Mouse (Mus musculus) CH12F3 (cell line): ENCODE data around the gene Tnks1bp1.

Source experiments
- in situ Hi-C: fragments of 300-500 bp; cut with MboI; formaldehyde crosslinking; loops from 2 replicates; pipeline ENCODE4 v1.14.3; 2020; ENCODE audit warnings: low sequenced_read_pairs

Tnks1bp1 gene

GRCm38 (mm10) chr2:85037047-85038026, 10.5 kb upstream of the Tnks1bp1 start, which contains the start of the genes Ssrp1 and P2rx3:
Gene Ssrp1, plus strand, starts transcription at chr2:85037234.
Gene P2rx3, minus strand, starts transcription at chr2:85037462.
- in situ Hi-C loops, result loop anchor here (25.0 kb wide), 1 partner anchor 325 kb away; the partner anchor contains the start of gene Zdhhc5

- in situ Hi-C loops, result loop anchor here (25.0 kb wide), 1 partner anchor 326 kb away; the partner anchor contains the start of gene Zdhhc5
These were observed 9.5 kb upstream of the Tnks1bp1 start for GRCm38 (mm10) chr2:85038336-85038735.

GRCm38 (mm10) chr2:85043623-85044022, 4.2 kb upstream of the Tnks1bp1 start:
- in situ Hi-C loops, result loop anchor here (25.0 kb wide), 1 partner anchor 331 kb away; the partner anchor contains the start of gene Zdhhc5

- in situ Hi-C loops, result loop anchor here (25.0 kb wide), 1 partner anchor 334 kb away; the partner anchor contains the start of gene Zdhhc5
These were observed 1.6 kb upstream of the Tnks1bp1 start for GRCm38 (mm10) chr2:85046222-85046621.

GRCm38 (mm10) chr2:85047081-85047480, 741 bp upstream of the Tnks1bp1 start:
- in situ Hi-C loops, result loop anchor here (25.0 kb wide), 1 partner anchor 335 kb away; the partner anchor contains the start of gene Zdhhc5

- in situ Hi-C loops, result loop anchor here (25.0 kb wide), 1 partner anchor 336 kb away; the partner anchor contains the start of gene Zdhhc5
These were observed 438 bp downstream of the Tnks1bp1 start for GRCm38 (mm10) chr2:85048168-85048751.

GRCm38 (mm10) chr2:85049277-85049676, 1.5 kb downstream of the Tnks1bp1 start:
- in situ Hi-C loops, result loop anchor here (25.0 kb wide), 1 partner anchor 337 kb away; the partner anchor contains the start of gene Zdhhc5

GRCm38 (mm10) chr2:85050001-85050634, 2.3 kb downstream of the Tnks1bp1 start:
- in situ Hi-C loops, result no loop called here

- in situ Hi-C loops, result no loop called here
These were observed 2.9 kb downstream of the Tnks1bp1 start for GRCm38 (mm10) chr2:85050746-85051145.

GRCm38 (mm10) chr2:85053192-85053816, 5.5 kb downstream of the Tnks1bp1 start:
- in situ Hi-C loops, result no loop called here

GRCm38 (mm10) chr2:85056711-85057110, 8.9 kb downstream of the Tnks1bp1 start:
- in situ Hi-C loops, result no loop called here

- in situ Hi-C loops, result no loop called here
These were observed 11.9 kb downstream of the Tnks1bp1 start for GRCm38 (mm10) chr2:85059677-85060076.

- in situ Hi-C loops, result no loop called here
These were observed 12.8 kb downstream of the Tnks1bp1 start for GRCm38 (mm10) chr2:85060591-85061060.

GRCm38 (mm10) chr2:85061107-85061541, 13.3 kb downstream of the Tnks1bp1 start:
- in situ Hi-C loops, result no loop called here

GRCm38 (mm10) chr2:85065141-85065875, 17.5 kb downstream of the Tnks1bp1 start:
- in situ Hi-C loops, result no loop called here

GRCm38 (mm10) chr2:85066937-85067336, 19.1 kb downstream of the Tnks1bp1 start:
- in situ Hi-C loops, result no loop called here

- in situ Hi-C loops, result no loop called here
These were observed 20.2 kb downstream of the Tnks1bp1 start for GRCm38 (mm10) chr2:85067903-85068625.

- in situ Hi-C loops, result no loop called here
These were observed 20.8 kb downstream of the Tnks1bp1 start for GRCm38 (mm10) chr2:85068626-85069025.

- in situ Hi-C loops, result no loop called here
These were observed 22.3 kb downstream of the Tnks1bp1 start for GRCm38 (mm10) chr2:85070086-85070485.
